Mouse (Mus musculus) frontal cortex, postnatal 10 days (tissue): ENCODE results near the gene Tbr1.

Source experiments
- DNase-seq, 2 experiments: peaks; one replicate each; pipeline ENCODE4 v3.0.0; 2022; ENCODE audit warnings: low spot score in 2 of 2, mixed read lengths in 1 of 2

Gene Tbr1

DNA sequence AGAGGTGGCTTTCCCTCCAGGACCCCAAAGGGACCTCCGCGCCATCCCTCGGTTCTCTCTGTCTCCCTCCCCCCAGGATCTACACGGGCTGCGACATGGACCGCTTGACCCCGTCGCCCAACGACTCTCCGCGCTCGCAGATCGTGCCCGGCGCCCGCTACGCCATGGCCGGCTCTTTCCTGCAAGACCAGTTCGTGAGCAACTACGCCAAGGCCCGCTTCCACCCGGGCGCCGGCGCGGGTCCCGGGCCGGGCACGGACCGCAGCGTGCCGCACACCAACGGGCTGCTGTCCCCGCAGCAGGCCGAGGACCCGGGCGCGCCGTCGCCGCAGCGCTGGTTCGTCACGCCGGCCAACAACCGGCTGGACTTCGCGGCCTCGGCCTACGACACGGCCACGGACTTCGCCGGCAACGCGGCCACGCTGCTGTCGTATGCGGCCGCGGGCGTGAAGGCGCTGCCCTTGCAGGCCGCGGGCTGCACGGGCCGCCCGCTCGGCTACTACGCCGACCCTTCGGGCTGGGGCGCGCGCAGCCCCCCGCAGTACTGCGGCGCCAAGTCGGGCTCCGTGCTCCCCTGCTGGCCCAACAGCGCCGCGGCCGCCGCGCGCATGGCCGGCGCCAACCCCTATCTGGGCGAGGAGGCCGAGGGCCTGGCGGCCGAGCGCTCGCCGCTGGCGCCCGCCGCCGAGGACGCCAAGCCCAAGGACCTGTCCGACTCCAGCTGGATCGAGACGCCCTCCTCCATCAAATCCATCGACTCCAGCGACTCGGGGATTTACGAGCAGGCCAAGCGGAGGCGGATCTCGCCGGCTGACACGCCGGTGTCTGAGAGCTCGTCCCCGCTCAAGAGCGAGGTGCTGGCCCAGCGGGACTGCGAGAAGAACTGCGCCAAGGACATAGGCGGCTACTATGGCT lies 9.0 kb downstream of the Tbr1 start:
- DNase-seq, result peak in 1 of 2 experiments; percentile 27

DNA sequence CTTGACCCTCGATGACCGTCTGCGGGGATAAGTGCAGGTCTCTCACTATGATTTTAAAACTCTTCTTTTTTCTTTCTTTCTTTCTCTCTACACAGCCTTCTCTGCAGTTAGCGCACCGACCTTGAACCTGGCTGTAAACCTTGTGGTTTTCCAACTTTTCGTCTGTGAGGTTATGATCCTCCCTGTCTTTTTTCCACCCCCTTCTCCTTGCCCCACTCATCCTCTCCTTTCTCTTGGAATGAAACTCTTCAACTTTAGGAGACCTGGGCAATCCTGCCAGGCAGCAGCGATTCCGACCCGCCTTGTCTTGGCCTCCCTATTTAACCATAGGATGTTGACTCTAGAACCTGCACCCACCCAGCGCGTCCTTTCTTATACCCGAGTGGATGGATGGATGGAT lies 9.8 kb downstream of the Tbr1 start:
- no peak for DNase-seq

DNA sequence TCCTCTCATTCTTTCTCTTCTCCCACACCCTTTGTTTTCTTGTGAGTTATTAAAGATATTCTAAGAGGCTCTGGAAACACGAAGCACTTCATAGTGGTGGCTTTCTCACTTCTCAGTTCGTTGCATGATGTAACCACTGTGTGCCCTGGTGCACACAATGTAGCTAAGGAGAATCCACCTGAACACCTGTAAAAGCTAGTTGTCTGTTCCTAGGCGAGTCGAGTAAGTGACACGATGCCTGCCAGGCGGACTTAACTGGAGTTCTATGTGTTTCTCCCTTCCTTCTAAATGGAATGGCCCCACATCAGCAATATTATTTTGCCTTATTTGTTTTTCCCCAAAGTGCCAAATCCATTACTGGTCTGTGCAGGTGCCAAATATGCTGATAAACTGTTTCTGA lies 10.4 kb downstream of the Tbr1 start:
- DNase-seq, result no peak

DNA sequence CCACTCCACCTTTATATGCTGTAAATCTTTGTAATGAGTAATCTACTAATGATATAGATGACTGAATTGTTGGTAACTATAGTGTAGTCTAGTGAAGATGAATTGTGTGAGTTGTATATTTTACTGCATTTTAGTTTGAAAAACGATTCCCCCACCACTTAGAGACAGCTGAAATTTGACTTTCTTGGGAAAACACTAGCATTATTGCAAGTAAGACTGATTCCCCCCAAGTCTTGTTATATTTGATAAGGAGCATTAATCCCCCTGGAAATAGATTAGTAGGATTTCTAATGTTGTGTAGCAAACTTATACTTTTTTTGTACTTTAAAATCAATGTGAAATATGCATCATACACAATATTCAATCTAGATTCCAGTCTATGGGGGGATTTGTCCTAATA lies 10.8 kb downstream of the Tbr1 start:
- DNase-seq, result no peak

DNA sequence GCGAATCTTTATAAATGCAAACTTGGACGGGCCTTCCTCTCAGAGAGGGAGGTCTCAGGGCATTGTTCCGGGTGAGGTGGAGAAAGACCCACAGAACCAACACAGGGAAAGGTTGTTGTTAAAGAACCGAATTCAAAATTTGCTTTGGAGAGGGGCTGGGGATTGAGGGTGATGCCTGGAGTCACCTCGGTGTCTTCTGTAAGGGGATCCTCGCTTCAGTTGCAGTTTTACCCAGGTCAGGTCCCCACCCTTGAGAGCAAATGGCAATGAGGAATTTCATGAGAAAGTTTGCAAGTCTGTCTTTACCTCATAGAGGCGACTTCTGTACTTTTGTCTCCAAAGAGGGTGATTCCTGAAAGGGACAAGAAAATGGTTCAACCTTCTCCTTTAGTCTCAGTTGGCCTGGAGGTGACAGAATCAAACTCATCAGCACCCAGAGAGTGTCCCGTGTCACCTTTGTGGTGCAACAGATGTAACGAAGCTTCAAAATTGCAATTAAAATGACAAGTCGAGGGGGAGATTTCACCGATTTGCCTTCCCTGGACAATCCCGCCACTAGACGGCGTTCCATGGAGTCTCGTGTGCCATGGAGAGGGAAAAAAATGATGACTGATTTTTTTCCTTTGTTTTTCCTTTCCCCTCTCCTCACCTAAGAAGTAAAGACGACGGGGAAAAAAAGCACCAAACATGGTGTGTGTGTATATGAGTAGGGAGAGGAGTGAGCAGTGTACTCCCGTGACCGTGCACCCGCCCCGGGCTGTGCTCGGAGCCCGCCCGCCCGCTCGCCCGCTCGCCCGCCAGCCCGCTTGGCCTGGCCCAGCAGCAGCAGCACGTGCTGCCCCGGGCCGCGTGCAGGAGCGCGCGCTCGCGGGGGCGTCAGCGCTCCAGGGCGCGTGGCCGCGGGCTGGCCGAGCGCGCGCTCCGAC lies 12.1 kb downstream of the Tbr1 start:
- peak in 1 of 2 experiments; percentile 31 for DNase-seq

DNA sequence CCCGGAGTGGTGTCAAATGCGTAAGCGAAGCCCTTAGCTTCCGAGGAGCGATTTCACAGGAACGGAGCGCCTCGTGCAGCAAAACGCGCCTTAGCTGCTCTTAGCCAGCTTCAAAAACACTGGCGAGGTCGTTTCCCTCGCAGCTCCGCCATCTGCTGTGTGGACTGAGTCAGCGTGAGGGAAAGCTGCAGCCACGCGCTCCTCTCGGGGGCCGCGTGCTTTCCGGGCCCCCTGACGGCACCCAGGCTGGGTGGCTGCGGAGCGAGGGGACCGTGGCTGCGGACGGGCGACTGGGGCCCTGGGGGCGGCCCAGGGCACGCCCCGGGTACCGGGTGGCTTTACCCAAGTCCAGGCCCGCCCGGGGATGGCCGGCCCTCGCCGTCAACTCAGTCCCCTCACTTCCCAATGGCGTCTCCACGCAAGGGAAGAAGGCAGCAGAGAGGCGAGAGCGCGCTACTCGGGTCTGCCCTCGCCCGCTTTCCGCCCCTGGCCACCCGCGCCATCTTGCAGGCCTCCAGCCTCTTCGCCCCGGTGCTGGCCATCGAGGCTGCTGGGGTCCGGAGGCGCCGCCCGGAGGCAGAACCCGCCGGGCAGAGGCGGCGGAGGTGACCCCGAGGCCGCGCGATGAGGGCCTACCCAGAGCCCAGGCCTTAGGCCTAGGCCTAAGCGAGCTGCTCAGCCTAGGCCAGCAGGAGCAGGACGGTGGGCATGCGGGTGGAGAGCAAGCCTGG lies 13.0 kb downstream of the Tbr1 start:
- peak in 1 of 2 experiments; percentile 54 for DNase-seq

DNA sequence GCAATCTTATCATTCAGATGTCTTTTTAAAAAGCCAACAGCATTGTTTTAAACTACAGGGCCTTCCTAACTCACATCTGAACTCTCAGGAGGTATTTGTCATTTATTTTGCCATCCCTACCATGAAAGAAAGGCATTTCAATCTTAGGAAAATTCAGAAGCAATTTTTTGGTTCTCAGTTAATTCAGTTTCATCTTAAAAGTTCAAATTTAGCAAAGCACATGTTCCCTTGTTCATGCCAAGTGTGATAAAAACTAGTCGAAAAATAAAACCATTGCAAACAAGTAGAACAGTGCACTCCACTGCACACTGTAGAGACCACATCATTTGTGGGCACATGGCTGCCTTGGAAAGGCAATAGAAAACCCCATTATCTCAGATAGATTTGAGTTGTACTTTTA lies 15.5 kb downstream of the Tbr1 start:
- no peak for DNase-seq

DNA sequence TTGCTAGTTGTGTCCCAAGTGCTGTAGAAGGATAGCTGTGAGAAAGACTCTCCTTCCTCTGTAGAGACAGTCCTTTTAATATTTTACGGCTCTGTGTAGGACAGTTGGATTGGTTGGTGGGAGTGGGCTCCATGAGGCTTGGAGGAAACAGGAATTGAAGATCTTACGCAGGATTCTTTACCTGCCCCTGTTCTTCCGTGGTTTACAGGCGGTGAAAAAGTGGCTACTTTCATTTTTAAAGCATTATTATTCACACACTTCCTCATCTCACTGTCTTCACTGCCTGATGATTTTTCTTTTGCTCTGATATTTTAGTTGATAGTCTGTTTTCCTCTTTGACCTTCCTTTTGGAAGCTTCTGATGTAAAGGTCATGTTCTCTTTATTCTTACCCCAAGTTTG lies 17.5 kb downstream of the Tbr1 start:
- no peak for DNase-seq

DNA sequence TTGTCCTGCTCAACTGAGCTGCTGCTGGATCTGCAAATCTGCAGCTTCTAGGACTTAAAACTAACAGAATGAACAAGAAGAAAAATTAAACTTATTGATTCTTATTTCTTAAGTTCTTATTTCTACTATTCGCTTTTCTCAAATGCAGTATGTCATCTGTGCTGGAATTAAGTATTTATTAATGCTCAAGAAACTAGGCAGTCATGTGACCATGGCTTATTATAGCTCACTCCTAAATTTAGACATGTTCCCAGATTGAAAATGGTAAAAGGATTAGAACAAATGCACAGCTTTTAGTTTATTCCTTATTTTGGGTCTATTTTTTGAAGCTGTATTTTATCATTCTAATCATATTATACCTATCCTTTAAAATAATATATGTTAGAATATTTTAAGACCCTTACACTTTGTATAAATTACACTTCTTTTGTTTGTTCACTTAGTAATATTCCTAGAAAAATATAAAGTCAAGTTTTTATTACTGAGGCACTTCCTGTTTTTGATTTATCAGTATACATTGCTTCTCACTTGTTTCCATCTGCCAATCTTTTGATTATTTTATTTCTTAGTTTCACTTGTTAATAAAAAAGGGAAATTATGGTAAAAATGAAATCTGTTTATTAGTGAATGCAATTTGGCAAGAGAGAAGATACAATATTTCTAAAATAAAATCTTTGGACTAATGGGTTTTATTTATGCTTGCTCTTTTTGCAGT lies 20.9 kb downstream of the Tbr1 start:
- DNase-seq, result no peak

DNA sequence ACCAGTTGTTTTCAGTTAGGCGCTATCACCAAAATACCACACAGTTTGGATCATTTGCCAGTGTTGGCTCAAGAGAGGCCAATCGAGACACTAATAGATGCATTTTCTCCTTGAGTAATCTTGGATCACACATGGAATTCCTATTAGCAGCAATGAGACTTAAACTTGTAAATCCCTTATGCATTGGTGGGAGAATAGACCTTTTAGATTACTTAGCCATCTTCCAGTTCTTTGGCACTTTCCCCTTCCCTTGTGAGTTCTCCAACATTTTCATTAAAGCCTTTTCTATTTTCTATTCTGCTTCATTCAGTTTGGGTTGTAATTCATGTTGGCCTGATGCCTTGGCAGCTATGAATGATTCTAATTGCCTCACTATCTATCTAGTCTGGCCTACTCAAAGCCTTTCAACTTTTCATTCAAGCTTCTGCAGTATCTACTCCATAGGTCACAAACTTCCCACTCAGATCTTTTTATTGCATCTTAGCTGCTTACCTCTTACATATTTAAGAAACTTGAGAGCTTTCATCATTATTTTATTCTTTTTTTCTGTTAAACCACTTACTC lies 34.6 kb downstream of the Tbr1 start:
- no peak for DNase-seq
